Mouse (Mus musculus) forebrain, embryonic 12.5 days (tissue): Measurements from ENCODE around the gene Ar. TPM values are rescaled to one million over a fixed set of nuclear protein-coding genes. Genes with fewer than 3 reads are reported as not detected.

Source experiments
- ATAC-seq: fragments of 200-750 bp; cut with Nextera tagmentation; 2 replicates; pipeline ENCODE4 v1.8.0; 2017; ENCODE audit warnings: moderate TSS enrichment; ENCODE audit not compliant: low FRiP score
- H3K27ac ChIP-seq: fragments of 300-500 bp; sonication (generic); 2 replicates; pipeline ENCODE4 v1.5.1; 2016; ENCODE audit warnings: mild to moderate bottlenecking
- H3K27me3 ChIP-seq: fragments of 300-500 bp; sonication (generic); 2 replicates; pipeline ENCODE4 v1.6.1; 2016; ENCODE audit warnings: mild to moderate bottlenecking
- H3K36me3 ChIP-seq: fragments of 300-500 bp; sonication (generic); replicated peaks from 2 replicates; pipeline ENCODE4 v1.6.1; 2016; ENCODE audit warnings: mild to moderate bottlenecking
- H3K4me1 ChIP-seq: fragments of 300-500 bp; sonication (generic); 2 replicates; pipeline ENCODE4 v1.6.1; 2016
- H3K4me2 ChIP-seq: fragments of 300-500 bp; sonication (generic); 2 replicates; pipeline ENCODE4 v1.6.1; 2016; ENCODE audit warnings: mild to moderate bottlenecking, moderate library complexity
- H3K4me3 ChIP-seq: fragments of 300-500 bp; sonication (generic); replicated peaks from 2 replicates; pipeline ENCODE4 v1.5.1; 2016; ENCODE audit warnings: mild to moderate bottlenecking
- H3K9ac ChIP-seq: fragments of 300-500 bp; sonication (generic); 2 replicates; pipeline ENCODE4 v1.6.1; 2016; ENCODE audit warnings: mild to moderate bottlenecking
- H3K9me3 ChIP-seq: fragments of 300-500 bp; sonication (generic); 2 replicates; pipeline ENCODE4 v1.6.1; 2016
- WGBS: fragments of 180-500 bp; shearing (Covaris S2); methylation state at CpG from one replicate; pipeline ENCODE4 v1.1.7; 2016; 5-methylcytosine and 5-hydroxymethylcytosine counted together
- polyA plus RNA-seq: library from polyadenylated mRNA; unstranded; fragments of >200 nt; fragmentation: Nextera tagmentation; extraction: Ambion mirVana; gene quantifications from 2 replicates; pipeline ENCODE4 v1.2.1, GENCODE M21; 2016

Ar gene
- 0.04 and 0.06 TPM in 2 replicates for polyA plus RNA-seq

GRCm38 (mm10) chrX:98148531-98149342 lies at the start of gene Ar:
Gene Ar, plus strand, starts transcription at chrX:98148769.
- peak; percentile 60; the same call in 1 of the 2 replicates for ATAC-seq

GRCm38 (mm10) chrX:98149724-98150392 lies 1.3 kb downstream of the Ar start:
- peak; percentile 52; the same call in 1 of the 2 replicates for ATAC-seq
- WGBS, result 23% methylated on average over 30 of the region's 30 CpGs
- Histone ChIP-seq H3K27ac (no peak overlapping the region), H3K9ac (peak overlapping the region; percentile 29), H3K9me3 (no peaks in the 10 kb centered on the region), H3K27me3 (peaks cover 42% of the 10 kb centered on the region), H3K4me1 (peaks cover 5% of the 10 kb centered on the region), H3K36me3 (no peaks in the 10 kb centered on the region), H3K4me2 (peak overlapping the region; percentile 74), H3K4me3 (peak overlapping the region; percentile 41)

More at GRCm38 (mm10) chrX:98148531-98149342, at the start of gene Ar:
- H3K4me2 ChIP-seq, result peak within 1 kb of the TSS; percentile 74
- peaks cover 42% of the 10 kb centered on the region for H3K27me3 ChIP-seq
- no peak within 1 kb of the TSS for H3K27ac ChIP-seq
- H3K4me1 ChIP-seq, result peaks cover 5% of the 10 kb centered on the region
- whole genome bisulfite sequencing, result 22% methylated on average over 26 of the region's 27 CpGs
- H3K9ac ChIP-seq, result 0 out of 2 replicates have a peak within 1 kb of the TSS, but pooled peaks have one; percentile 17
- no peaks in the 10 kb centered on the region for H3K36me3 ChIP-seq
- H3K4me3 ChIP-seq, result peak within 1 kb of the TSS; percentile 41
- H3K9me3 ChIP-seq, result no peaks in the 10 kb centered on the region

GRCm38 (mm10) chrX:98150393-98151119 lies 2.0 kb downstream of the Ar start:
- H3K4me2 ChIP-seq, result peak overlapping the region; percentile 74
- ATAC-seq, result peak; percentile 51; the same call in 1 of the 2 replicates
- no peaks in the 10 kb centered on the region for H3K36me3 ChIP-seq
- no peak overlapping the region for H3K9ac ChIP-seq
- no peak overlapping the region for H3K27ac ChIP-seq
- H3K4me1 ChIP-seq, result peaks cover 5% of the 10 kb centered on the region
- no peaks in the 10 kb centered on the region for H3K9me3 ChIP-seq
- peaks cover 42% of the 10 kb centered on the region for H3K27me3 ChIP-seq
- WGBS, result 15% methylated on average over 33 of the region's 33 CpGs
- peak overlapping the region; percentile 41 for H3K4me3 ChIP-seq

GRCm38 (mm10) chrX:98189759-98190158 lies 41.2 kb downstream of the Ar start:
- H3K9ac ChIP-seq, result no peak overlapping the region
- ATAC-seq, result no peak
- H3K27me3 ChIP-seq, result no peaks in the 10 kb centered on the region
- no peaks in the 10 kb centered on the region for H3K4me1 ChIP-seq
- H3K9me3 ChIP-seq, result no peaks in the 10 kb centered on the region
- no peak overlapping the region for H3K4me3 ChIP-seq
- H3K27ac ChIP-seq, result no peak overlapping the region
- no peak overlapping the region for H3K4me2 ChIP-seq
- no peaks in the 10 kb centered on the region for H3K36me3 ChIP-seq

GRCm38 (mm10) chrX:98205766-98206165 lies 57.2 kb downstream of the Ar start:
- 67% methylated on average over 3 of the region's 3 CpGs for WGBS
- Histone ChIP-seq H3K36me3 (no peaks in the 10 kb centered on the region), H3K27ac (no peak overlapping the region), H3K4me3 (no peak overlapping the region), H3K4me1 (no peaks in the 10 kb centered on the region), H3K9me3 (no peaks in the 10 kb centered on the region), H3K4me2 (no peak overlapping the region), H3K27me3 (no peaks in the 10 kb centered on the region), H3K9ac (no peak overlapping the region)
- no peak for ATAC-seq

GRCm38 (mm10) chrX:98207166-98207565 lies 58.6 kb downstream of the Ar start:
- Histone ChIP-seq H3K27ac (no peak overlapping the region), H3K4me3 (no peak overlapping the region), H3K4me2 (no peak overlapping the region), H3K27me3 (no peaks in the 10 kb centered on the region), H3K4me1 (no peaks in the 10 kb centered on the region), H3K9me3 (no peaks in the 10 kb centered on the region), H3K9ac (no peak overlapping the region), H3K36me3 (no peaks in the 10 kb centered on the region)
- no peak for ATAC-seq
- 79% methylated on average over 4 of the region's 4 CpGs for WGBS

- no peaks in the 10 kb centered on the region for H3K9me3 ChIP-seq
- H3K4me1 ChIP-seq, result no peaks in the 10 kb centered on the region
- no peak overlapping the region for H3K27ac ChIP-seq
- 40% methylated on average over 1 of the region's 1 CpGs for WGBS
- H3K4me2 ChIP-seq, result no peak overlapping the region
- H3K27me3 ChIP-seq, result no peaks in the 10 kb centered on the region
- H3K36me3 ChIP-seq, result no peaks in the 10 kb centered on the region
- no peak for ATAC-seq
- H3K9ac ChIP-seq, result no peak overlapping the region
- H3K4me3 ChIP-seq, result no peak overlapping the region
Observed at GRCm38 (mm10) chrX:98216103-98216502, 67.5 kb downstream of the Ar start.

- H3K4me1 ChIP-seq, result no peaks in the 10 kb centered on the region
- H3K4me3 ChIP-seq, result no peak overlapping the region
- H3K36me3 ChIP-seq, result no peaks in the 10 kb centered on the region
- WGBS, result 87% methylated on average over 4 of the region's 4 CpGs
- no peaks in the 10 kb centered on the region for H3K27me3 ChIP-seq
- no peak overlapping the region for H3K27ac ChIP-seq
- no peak overlapping the region for H3K9ac ChIP-seq
- no peak overlapping the region for H3K4me2 ChIP-seq
- no peak for ATAC-seq
- H3K9me3 ChIP-seq, result no peaks in the 10 kb centered on the region
Observed at GRCm38 (mm10) chrX:98239011-98239410, 90.4 kb downstream of the Ar start.

GRCm38 (mm10) chrX:98245108-98245507 lies 96.5 kb downstream of the Ar start:
- H3K27me3 ChIP-seq, result no peaks in the 10 kb centered on the region
- ATAC-seq, result no peak
- no peak overlapping the region for H3K4me2 ChIP-seq
- no peak overlapping the region for H3K4me3 ChIP-seq
- no peak overlapping the region for H3K9ac ChIP-seq
- no peaks in the 10 kb centered on the region for H3K4me1 ChIP-seq
- no peaks in the 10 kb centered on the region for H3K36me3 ChIP-seq
- 89% methylated on average over 2 of the region's 2 CpGs for WGBS
- no peak overlapping the region for H3K27ac ChIP-seq
- no peaks in the 10 kb centered on the region for H3K9me3 ChIP-seq

- H3K9ac ChIP-seq, result no peak overlapping the region
- H3K4me2 ChIP-seq, result no peak overlapping the region
- H3K27me3 ChIP-seq, result peaks cover 2% of the 10 kb centered on the region; the same call in 1 of the 2 replicates
- WGBS, result 71% methylated on average over 4 of the region's 4 CpGs
- H3K36me3 ChIP-seq, result no peaks in the 10 kb centered on the region
- no peaks in the 10 kb centered on the region for H3K4me1 ChIP-seq
- H3K9me3 ChIP-seq, result no peaks in the 10 kb centered on the region
- H3K4me3 ChIP-seq, result no peak overlapping the region
- ATAC-seq, result no peak
- H3K27ac ChIP-seq, result no peak overlapping the region
Observed at GRCm38 (mm10) chrX:98248363-98248762, 99.8 kb downstream of the Ar start.

- H3K27me3 ChIP-seq, result no peaks in the 10 kb centered on the region
Observed at GRCm38 (mm10) chrX:98259620-98260019, 111.1 kb downstream of the Ar start.

GRCm38 (mm10) chrX:98265755-98266154 lies 117.2 kb downstream of the Ar start:
- Histone ChIP-seq H3K9ac (no peak overlapping the region), H3K4me2 (no peak overlapping the region), H3K9me3 (no peaks in the 10 kb centered on the region), H3K4me3 (no peak overlapping the region), H3K36me3 (no peaks in the 10 kb centered on the region), H3K4me1 (no peaks in the 10 kb centered on the region), H3K27me3 (no peaks in the 10 kb centered on the region), H3K27ac (no peak overlapping the region)
- WGBS, result 96% methylated on average over 2 of the region's 2 CpGs
- no peak for ATAC-seq

More at GRCm38 (mm10) chrX:98259620-98260019, 111.1 kb downstream of the Ar start:
- Histone ChIP-seq H3K4me3 (no peak overlapping the region), H3K9ac (no peak overlapping the region), H3K4me2 (no peak overlapping the region), H3K9me3 (no peaks in the 10 kb centered on the region), H3K27ac (no peak overlapping the region), H3K4me1 (no peaks in the 10 kb centered on the region), H3K36me3 (no peaks in the 10 kb centered on the region)
- WGBS, result 94% methylated on average over 2 of the region's 2 CpGs
- no peak for ATAC-seq
